Mouse (Mus musculus): ENCODE measurements around the gene Lmx1b. TPM values are rescaled to one million over a fixed set of nuclear protein-coding genes. Genes with fewer than 3 reads are reported as not detected.
A peak's percentile ranks its signal among the peaks of the same experiment; 100 is the strongest.

The Lmx1b gene
- polyA plus RNA-seq, 1 experiment from 2014 or later: not detected

DNA sequence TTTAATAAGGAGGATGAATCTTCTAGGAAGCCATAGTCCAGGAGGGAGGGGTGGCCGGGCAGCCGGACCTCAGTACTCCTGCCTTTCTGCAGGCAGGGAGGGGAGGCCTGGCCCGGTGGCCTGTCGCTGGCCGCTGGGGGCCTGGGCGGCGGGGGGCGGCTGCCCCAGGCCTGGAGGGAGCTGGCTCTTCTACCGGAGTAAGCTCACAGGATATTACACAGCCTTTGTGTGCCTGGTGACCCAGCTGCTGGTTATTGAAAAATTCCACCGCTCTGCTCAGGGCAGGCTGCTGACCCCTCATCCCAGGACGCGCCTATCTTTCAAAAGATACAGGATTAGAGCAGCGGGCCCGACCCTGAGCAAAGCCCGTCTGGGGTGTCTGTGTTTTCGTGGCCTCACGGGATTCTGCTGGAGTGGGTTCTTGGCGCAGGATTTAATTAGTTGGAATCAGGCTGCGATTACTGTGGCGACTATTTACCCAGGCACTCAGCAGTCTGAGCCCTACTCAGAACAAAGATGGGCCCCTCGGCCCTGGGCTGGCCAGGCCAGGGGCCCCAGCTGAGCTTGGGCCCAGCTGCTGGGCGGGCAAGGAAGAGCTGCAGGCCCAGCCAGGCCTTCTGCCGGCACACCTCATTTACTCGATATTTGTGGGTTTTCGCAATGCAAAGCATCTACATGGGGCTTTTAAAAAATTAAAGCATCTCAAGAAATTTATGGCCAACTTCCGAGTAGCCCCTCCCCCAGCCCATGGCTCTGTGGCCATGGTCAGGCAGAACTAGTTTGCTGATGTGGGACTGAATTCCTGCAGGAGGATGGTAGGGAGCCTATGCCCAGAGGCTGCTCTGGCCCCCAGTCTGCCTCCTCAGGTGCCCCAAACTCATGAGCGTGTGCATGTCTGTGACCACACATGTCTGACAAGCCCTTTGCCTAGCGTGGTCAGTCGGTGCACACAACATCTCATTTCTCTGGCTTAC lies 55.1 kb downstream of the Lmx1b start:
- DNase-seq (ENCODE audit: low spot score) (no peak), ATAC-seq (peak; percentile 38; the same call in 1 of the 2 replicates)
- H3K27me3 ChIP-seq (replicated peaks; ENCODE audit: insufficient read depth, low read length): peaks cover 19% of the 10 kb centered on the region; the same call in 1 of the 2 replicates
- no peaks in the 10 kb centered on the region for H3K36me3 ChIP-seq (ENCODE audit: insufficient read depth, low read length)
- 30% methylated on average over 29 of the region's 29 CpGs for WGBS
- no peak overlapping the region for H3K4me3 ChIP-seq (ENCODE audit: low read depth, low read length)
- TF ChIP-seq CTCF (IDR thresholded peaks at IDR 0.05) (no peak), EP300 (IDR thresholded peaks at IDR 0.05) (no peak)
- H3K9me3 ChIP-seq (ENCODE audit: low read length): no peaks in the 10 kb centered on the region
- H3K4me2 ChIP-seq (replicated peaks; ENCODE audit: low read depth, low read length): no peak overlapping the region
- no peak overlapping the region for H3K27ac ChIP-seq (ENCODE audit: low read length)
- H3K4me1 ChIP-seq (ENCODE audit: insufficient read depth, low read depth, low read length): no peaks in the 10 kb centered on the region
- 0 out of 2 replicates have a peak overlapping the region, but pooled peaks have one; percentile 12 for H3K9ac ChIP-seq (replicated peaks; ENCODE audit: low read depth)

DNA sequence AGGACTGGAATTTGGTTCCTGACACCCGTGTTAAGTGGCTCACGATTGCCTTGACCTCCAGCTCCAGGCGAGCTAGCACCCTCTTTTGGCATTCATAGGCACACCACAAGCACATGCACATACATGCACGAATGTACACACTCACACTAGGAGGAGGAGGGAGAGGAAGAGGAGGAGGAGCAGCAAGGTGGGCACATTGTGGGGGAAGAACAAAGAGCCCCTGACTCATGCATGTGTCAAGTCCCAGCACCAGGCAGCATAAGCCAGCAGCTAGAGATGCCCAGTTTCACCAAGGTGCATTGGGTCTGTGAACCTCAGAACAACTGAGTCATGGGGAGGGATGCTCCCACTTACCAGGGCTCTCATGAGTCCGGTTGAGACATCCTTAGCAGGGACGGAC lies 56.5 kb downstream of the Lmx1b start:
- H3K4me3 ChIP-seq (ENCODE audit: low read depth, low read length): no peak overlapping the region
- 26% methylated on average over 6 of the region's 6 CpGs for WGBS
- no peak for TF ChIP-seq EP300 (IDR thresholded peaks at IDR 0.05)
- TF ChIP-seq CTCF (IDR thresholded peaks at IDR 0.05): no peak
- peaks cover 22% of the 10 kb centered on the region; the same call in 1 of the 2 replicates for H3K27me3 ChIP-seq (replicated peaks; ENCODE audit: insufficient read depth, low read length)
- no peak for ATAC-seq
- H3K27ac ChIP-seq (ENCODE audit: low read length): no peak overlapping the region
- DNase-seq (ENCODE audit: low spot score): no peak
- no peak overlapping the region for H3K9ac ChIP-seq (replicated peaks; ENCODE audit: low read depth)
- H3K4me1 ChIP-seq (ENCODE audit: insufficient read depth, low read depth, low read length): no peaks in the 10 kb centered on the region
- H3K4me2 ChIP-seq (replicated peaks; ENCODE audit: low read depth, low read length): no peak overlapping the region
- no peaks in the 10 kb centered on the region for H3K36me3 ChIP-seq (ENCODE audit: insufficient read depth, low read length)
- no peaks in the 10 kb centered on the region for H3K9me3 ChIP-seq (ENCODE audit: low read length)

DNA sequence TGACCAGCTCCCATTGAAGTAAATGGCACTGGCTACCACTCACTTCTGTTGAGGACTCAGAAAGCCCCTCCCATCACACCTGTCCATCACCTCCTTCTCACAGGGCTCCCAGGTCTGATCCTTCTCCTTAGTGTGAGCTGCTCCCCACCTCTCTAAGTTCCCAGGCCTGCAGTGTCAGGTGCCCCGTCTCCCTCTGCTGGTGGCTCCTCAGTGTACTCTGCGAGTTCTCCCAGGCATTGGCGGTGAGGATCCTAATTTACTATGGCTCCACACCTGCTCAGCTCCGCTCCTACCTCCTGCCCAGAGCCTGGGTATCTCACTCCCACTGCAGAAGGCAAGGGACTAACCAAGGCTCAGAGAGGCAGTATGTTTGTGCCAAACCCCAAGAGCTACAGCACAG lies 57.0 kb downstream of the Lmx1b start:
- peak; percentile 57 for TF ChIP-seq CTCF (IDR thresholded peaks at IDR 0.05)
- TF ChIP-seq EP300 (IDR thresholded peaks at IDR 0.05): no peak
- H3K4me2 ChIP-seq (replicated peaks; ENCODE audit: low read depth, low read length): no peak overlapping the region
- ATAC-seq: no peak
- no peaks in the 10 kb centered on the region for H3K4me1 ChIP-seq (ENCODE audit: insufficient read depth, low read depth, low read length)
- no peak overlapping the region for H3K4me3 ChIP-seq (ENCODE audit: low read depth, low read length)
- peaks cover 22% of the 10 kb centered on the region; the same call in 1 of the 2 replicates for H3K27me3 ChIP-seq (replicated peaks; ENCODE audit: insufficient read depth, low read length)
- DNase-seq (ENCODE audit: low spot score): peak; percentile 21
- H3K9ac ChIP-seq (replicated peaks; ENCODE audit: low read depth): no peak overlapping the region
- H3K27ac ChIP-seq (ENCODE audit: low read length): no peak overlapping the region
- no peaks in the 10 kb centered on the region for H3K36me3 ChIP-seq (ENCODE audit: insufficient read depth, low read length)
- H3K9me3 ChIP-seq (ENCODE audit: low read length): no peaks in the 10 kb centered on the region
- 20% methylated on average over 4 of the region's 4 CpGs for WGBS

DNA sequence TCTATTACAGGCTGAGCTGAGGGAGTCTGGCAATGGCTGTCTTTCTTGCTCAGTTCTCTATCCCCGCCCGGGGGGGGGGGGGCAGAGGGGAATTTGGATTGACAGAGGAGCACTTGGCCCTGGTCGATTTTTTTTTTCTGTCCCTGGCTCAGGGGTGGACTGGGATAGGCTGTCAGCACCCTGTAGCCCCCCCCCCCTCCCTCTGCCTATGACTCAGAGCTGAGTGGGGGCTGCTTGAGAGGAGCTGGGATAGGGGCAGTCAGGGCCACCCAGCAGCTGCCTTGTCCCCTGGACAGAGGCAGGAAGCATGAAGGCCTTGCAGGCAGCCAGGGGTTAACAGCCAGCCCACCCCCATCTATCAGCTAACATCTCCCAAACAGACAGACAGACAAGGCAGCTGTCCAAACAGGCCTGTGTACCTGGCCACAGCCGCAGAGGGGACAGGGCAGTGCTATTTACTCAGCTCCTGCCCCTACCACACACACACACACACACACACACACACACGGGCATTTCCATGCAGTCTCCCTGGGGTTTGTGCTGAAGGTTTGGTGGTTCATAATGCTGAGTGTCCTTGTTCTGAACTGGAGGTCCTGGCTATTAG lies 57.8 kb downstream of the Lmx1b start:
- Histone ChIP-seq H3K4me3 (ENCODE audit: low read depth, low read length) (no peak overlapping the region), H3K36me3 (ENCODE audit: insufficient read depth, low read length) (no peaks in the 10 kb centered on the region), H3K9me3 (ENCODE audit: low read length) (no peaks in the 10 kb centered on the region), H3K9ac (replicated peaks; ENCODE audit: low read depth) (no peak overlapping the region), H3K4me1 (ENCODE audit: insufficient read depth, low read depth, low read length) (no peaks in the 10 kb centered on the region), H3K4me2 (replicated peaks; ENCODE audit: low read depth, low read length) (no peak overlapping the region), H3K27ac (ENCODE audit: low read length) (no peak overlapping the region), H3K27me3 (replicated peaks; ENCODE audit: insufficient read depth, low read length) (peaks cover 22% of the 10 kb centered on the region; the same call in 1 of the 2 replicates)
- TF ChIP-seq EP300 (IDR thresholded peaks at IDR 0.05) (no peak), CTCF (IDR thresholded peaks at IDR 0.05) (no peak)
- DNase-seq (ENCODE audit: low spot score) (no peak), ATAC-seq (0 out of 2 replicates have a peak, but pooled peaks have one; percentile 24)
- 2% methylated on average over 4 of the region's 5 CpGs for WGBS

DNA sequence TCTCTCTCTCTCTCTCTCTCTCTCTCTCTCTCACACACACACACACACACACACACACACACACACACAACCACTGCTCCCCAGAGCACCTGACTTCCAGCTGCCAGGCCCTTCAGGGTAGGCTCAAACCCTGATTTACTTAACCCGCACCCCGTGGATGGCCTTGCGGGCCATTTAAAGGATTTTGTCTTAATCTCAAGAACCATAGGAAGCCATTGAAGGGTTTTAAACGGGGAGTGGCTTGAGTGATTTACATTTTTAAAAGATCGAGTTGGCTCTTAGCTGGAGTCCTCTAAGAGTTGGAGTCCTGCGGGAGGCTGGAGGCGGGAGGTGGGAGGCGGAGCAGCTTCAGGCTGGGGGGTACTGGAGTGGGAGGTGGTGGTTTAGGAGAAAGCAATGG lies 58.4 kb downstream of the Lmx1b start:
- peaks cover 22% of the 10 kb centered on the region; the same call in 1 of the 2 replicates for H3K27me3 ChIP-seq (replicated peaks; ENCODE audit: insufficient read depth, low read length)
- no peak for ATAC-seq
- 19% methylated on average over 8 of the region's 8 CpGs for WGBS
- no peak overlapping the region for H3K9ac ChIP-seq (replicated peaks; ENCODE audit: low read depth)
- H3K4me2 ChIP-seq (replicated peaks; ENCODE audit: low read depth, low read length): no peak overlapping the region
- no peaks in the 10 kb centered on the region for H3K9me3 ChIP-seq (ENCODE audit: low read length)
- no peak overlapping the region for H3K4me3 ChIP-seq (ENCODE audit: low read depth, low read length)
- no peaks in the 10 kb centered on the region for H3K4me1 ChIP-seq (ENCODE audit: insufficient read depth, low read depth, low read length)
- H3K27ac ChIP-seq (ENCODE audit: low read length): no peak overlapping the region
- TF ChIP-seq CTCF (IDR thresholded peaks at IDR 0.05) (no peak), EP300 (IDR thresholded peaks at IDR 0.05) (no peak)
- no peak for DNase-seq (ENCODE audit: low spot score)
- H3K36me3 ChIP-seq (ENCODE audit: insufficient read depth, low read length): no peaks in the 10 kb centered on the region

DNA sequence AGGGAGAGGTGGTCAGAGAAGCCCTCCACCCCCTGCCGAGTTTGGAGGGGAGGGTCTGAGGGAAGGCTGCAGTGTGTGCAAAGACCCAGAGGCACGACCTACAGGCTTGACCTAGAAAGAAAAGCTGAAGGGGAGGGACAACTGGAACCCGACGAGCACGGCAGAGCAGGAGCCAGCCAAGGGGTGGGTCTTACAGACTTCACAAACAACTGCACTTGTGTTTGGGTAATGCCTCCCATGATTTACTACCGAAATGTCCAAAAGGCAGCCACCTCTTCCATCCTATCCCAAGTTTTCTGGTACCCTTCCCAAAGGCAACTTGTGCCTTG lies 58.9 kb downstream of the Lmx1b start:
- no peak for ATAC-seq
- Histone ChIP-seq H3K36me3 (ENCODE audit: insufficient read depth, low read length) (no peaks in the 10 kb centered on the region), H3K27ac (ENCODE audit: low read length) (no peak overlapping the region), H3K4me2 (replicated peaks; ENCODE audit: low read depth, low read length) (no peak overlapping the region), H3K27me3 (replicated peaks; ENCODE audit: insufficient read depth, low read length) (peaks cover 22% of the 10 kb centered on the region; the same call in 1 of the 2 replicates), H3K9me3 (ENCODE audit: low read length) (no peaks in the 10 kb centered on the region), H3K9ac (replicated peaks; ENCODE audit: low read depth) (no peak overlapping the region), H3K4me3 (ENCODE audit: low read depth, low read length) (0 out of 2 replicates have a peak overlapping the region, but pooled peaks have one; percentile 16), H3K4me1 (ENCODE audit: insufficient read depth, low read depth, low read length) (no peaks in the 10 kb centered on the region)
- WGBS: 1% methylated on average over 6 of the region's 6 CpGs
- no peak for DNase-seq (ENCODE audit: low spot score)
- TF ChIP-seq EP300 (IDR thresholded peaks at IDR 0.05): no peak
- TF ChIP-seq CTCF (IDR thresholded peaks at IDR 0.05): no peak
